Mouse (Mus musculus) thymus, adult 18-20 months (tissue): ENCODE results near the gene Pigl.

Experiments used
- DNase-seq, 2 experiments: peaks; one replicate each; pipeline ENCODE4 v3.0.0; 2022; ENCODE audit warnings: mixed read lengths in 2 of 2

Gene Pigl

DNA sequence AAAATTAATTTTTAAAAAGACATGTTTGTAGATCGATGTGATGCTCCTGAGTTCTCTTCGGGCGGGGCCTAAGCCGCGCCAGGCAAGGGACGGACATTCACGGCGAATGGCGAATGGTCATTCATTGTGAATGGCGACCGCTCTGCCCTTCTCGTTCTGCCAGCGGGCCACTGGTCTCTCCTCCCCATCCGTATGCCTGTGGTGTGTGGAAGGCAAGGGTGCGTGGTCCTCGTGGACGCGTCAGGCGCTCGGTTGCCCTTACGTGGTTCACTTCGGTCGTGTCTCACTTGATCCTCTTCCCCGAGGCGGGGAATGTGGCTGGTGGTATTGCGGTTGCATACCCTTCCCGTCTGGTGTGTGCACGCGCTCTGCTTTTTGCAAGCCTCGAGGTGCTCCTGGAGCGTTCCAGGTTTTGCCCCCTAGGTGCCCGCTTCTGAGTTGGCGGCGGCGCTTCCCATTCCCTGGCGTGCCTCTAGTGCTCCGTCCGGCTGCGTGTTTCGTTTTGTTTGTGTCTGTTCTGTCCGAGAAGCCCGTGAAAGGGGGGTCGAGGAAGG lies 102.3 kb downstream of the Pigl start:
- no peak for DNase-seq

DNA sequence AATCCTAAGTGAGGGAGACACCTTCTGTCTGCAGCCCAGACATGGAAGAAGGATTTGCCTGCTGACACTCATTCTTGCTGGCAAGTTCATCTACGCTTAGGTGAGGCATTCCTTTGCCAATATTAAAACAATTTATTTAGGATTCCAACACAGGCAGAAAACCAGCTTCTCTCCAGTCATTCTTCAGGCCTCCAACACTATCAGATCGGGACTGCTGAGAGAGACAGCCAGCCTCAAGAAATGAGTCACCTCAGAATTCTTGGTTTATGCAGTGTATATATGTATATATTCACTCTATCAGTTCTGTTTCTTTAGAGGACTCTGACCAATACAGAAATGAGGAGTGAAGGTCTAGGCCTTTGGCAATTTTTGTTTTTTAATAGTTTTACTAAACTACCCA lies 105.3 kb downstream of the Pigl start:
- no peak for DNase-seq
